Mouse (Mus musculus): ENCODE measurements around the gene Gm13697.
"Not testable (repeated sequence)": the region's sequence is repeated elsewhere in the genome, so short reads cannot be mapped to it uniquely, and the experiment has no call there.

Gm13697 gene

DNA sequence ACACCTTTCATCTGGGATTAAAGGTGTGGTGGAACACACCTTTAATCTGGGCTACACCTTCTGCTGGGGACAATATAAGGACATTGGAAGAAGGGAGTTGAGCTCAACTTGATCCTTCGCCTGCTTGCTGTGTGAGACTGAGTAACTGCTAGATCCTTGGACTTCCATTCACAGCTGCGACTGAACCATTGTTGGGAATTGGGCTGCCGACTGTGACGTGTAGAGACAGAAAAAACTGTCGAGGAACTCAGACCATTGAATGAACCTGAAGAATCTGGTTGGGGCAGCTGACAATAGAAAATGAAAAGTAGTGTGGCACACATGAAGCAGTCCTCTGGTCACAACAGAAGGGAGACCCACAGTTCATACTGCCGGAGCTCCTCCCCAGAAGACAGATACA is at the start of gene Gm13697:
Gene Gm13697, plus strand, starts transcription at position 301 of the 400 bp plus-strand sequence.
- DNase-seq (ENCODE audit: low read depth): not testable (repeated sequence)

DNA sequence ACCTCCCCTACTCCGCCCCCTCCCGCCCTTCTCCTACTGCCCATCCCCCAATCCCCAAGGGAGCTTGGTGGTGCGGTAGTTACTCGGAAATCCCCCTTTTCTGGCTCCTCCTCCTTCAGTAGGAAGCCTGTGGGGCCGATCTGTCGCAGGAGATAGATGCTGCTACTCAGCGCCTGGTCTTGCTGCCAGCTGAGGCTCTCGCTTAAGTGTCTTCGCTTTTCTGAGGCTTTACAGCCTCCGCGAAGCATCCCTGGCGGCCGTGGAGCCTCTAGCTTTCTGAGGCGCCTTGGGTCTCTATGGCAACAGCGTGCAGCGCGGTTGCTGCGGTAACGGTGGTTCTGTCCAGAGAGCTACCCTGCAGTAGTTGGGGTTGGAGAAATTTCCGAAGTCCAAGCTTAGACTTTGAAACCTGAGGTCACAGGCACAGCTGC is 43.6 kb upstream of the Gm13697 start, which contains the start of gene Zswim2:
Gene Zswim2, minus strand, starts transcription at position 298 of the 431 bp plus-strand sequence.
- DNase-seq (ENCODE audit: low read depth): peak; percentile 35

DNA sequence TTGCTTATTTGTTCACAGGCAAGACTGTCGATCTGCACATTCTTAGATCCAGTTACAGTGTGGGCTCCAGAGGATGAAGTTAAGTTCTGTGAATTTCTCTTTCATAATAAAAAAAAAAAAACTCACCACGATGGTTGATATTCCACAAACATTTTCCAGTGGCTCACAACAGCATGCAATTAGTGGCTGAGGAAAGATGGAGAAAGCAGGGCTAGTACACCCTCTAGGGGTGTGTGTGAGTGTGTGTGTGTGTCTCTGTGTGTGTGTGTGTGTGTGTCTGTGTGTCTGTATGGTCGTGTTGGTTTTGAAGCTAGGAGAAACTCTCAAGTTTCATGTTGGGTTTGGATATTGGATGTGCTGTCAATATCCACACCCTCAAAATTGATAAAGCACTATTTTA is 43.2 kb upstream of the Gm13697 start:
- no peak for DNase-seq (ENCODE audit: low read depth)

DNA sequence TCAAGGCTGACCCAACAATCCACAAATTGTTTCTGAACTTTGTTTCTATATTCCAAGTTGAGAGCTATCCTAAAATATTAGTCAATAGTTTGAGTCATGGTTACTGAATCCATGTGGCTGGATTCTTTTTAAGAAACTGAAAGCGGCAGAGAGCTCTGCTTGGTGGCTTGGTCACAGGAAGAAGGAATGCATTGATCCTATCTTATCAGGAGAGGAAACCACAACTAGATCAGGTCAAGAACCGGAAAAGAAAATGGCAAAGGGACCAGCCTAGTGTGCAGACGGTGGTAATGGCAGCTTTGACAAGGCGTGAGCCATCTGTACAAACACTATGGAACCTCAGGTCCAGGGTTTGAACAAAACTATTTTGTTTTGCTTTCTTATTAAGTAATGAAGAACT is 42.8 kb upstream of the Gm13697 start:
- DNase-seq (ENCODE audit: low read depth): no peak

DNA sequence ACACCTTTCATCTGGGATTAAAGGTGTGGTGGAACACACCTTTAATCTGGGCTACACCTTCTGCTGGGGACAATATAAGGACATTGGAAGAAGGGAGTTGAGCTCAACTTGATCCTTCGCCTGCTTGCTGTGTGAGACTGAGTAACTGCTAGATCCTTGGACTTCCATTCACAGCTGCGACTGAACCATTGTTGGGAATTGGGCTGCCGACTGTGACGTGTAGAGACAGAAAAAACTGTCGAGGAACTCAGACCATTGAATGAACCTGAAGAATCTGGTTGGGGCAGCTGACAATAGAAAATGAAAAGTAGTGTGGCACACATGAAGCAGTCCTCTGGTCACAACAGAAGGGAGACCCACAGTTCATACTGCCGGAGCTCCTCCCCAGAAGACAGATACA is 29.1 kb upstream of the Gm13697 start, which contains the start of gene Gm13698:
Gene Gm13698, plus strand, starts transcription at position 301 of the 400 bp plus-strand sequence.
- DNase-seq (ENCODE audit: low read depth): not testable (repeated sequence)

DNA sequence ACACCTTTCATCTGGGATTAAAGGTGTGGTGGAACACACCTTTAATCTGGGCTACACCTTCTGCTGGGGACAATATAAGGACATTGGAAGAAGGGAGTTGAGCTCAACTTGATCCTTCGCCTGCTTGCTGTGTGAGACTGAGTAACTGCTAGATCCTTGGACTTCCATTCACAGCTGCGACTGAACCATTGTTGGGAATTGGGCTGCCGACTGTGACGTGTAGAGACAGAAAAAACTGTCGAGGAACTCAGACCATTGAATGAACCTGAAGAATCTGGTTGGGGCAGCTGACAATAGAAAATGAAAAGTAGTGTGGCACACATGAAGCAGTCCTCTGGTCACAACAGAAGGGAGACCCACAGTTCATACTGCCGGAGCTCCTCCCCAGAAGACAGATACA is 23.3 kb upstream of the Gm13697 start, which contains the start of gene Gm13693:
Gene Gm13693, plus strand, starts transcription at position 301 of the 400 bp plus-strand sequence.
- not testable (repeated sequence) for DNase-seq (ENCODE audit: low read depth)

DNA sequence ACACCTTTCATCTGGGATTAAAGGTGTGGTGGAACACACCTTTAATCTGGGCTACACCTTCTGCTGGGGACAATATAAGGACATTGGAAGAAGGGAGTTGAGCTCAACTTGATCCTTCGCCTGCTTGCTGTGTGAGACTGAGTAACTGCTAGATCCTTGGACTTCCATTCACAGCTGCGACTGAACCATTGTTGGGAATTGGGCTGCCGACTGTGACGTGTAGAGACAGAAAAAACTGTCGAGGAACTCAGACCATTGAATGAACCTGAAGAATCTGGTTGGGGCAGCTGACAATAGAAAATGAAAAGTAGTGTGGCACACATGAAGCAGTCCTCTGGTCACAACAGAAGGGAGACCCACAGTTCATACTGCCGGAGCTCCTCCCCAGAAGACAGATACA is 17.5 kb upstream of the Gm13697 start, which contains the start of gene Gm13695:
Gene Gm13695, plus strand, starts transcription at position 301 of the 400 bp plus-strand sequence.
- DNase-seq (ENCODE audit: low read depth): not testable (repeated sequence)

DNA sequence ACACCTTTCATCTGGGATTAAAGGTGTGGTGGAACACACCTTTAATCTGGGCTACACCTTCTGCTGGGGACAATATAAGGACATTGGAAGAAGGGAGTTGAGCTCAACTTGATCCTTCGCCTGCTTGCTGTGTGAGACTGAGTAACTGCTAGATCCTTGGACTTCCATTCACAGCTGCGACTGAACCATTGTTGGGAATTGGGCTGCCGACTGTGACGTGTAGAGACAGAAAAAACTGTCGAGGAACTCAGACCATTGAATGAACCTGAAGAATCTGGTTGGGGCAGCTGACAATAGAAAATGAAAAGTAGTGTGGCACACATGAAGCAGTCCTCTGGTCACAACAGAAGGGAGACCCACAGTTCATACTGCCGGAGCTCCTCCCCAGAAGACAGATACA is 11.7 kb upstream of the Gm13697 start, which contains the start of gene Gm13696:
Gene Gm13696, plus strand, starts transcription at position 301 of the 400 bp plus-strand sequence.
- not testable (repeated sequence) for DNase-seq (ENCODE audit: low read depth)

DNA sequence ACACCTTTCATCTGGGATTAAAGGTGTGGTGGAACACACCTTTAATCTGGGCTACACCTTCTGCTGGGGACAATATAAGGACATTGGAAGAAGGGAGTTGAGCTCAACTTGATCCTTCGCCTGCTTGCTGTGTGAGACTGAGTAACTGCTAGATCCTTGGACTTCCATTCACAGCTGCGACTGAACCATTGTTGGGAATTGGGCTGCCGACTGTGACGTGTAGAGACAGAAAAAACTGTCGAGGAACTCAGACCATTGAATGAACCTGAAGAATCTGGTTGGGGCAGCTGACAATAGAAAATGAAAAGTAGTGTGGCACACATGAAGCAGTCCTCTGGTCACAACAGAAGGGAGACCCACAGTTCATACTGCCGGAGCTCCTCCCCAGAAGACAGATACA is 5.9 kb upstream of the Gm13697 start, which contains the start of gene Gm13694:
Gene Gm13694, plus strand, starts transcription at position 301 of the 400 bp plus-strand sequence.
- DNase-seq (ENCODE audit: low read depth): not testable (repeated sequence)

DNA sequence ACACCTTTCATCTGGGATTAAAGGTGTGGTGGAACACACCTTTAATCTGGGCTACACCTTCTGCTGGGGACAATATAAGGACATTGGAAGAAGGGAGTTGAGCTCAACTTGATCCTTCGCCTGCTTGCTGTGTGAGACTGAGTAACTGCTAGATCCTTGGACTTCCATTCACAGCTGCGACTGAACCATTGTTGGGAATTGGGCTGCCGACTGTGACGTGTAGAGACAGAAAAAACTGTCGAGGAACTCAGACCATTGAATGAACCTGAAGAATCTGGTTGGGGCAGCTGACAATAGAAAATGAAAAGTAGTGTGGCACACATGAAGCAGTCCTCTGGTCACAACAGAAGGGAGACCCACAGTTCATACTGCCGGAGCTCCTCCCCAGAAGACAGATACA is 5.7 kb downstream of the Gm13697 start, which contains the start of gene Gm13691:
Gene Gm13691, plus strand, starts transcription at position 301 of the 400 bp plus-strand sequence.
- not testable (repeated sequence) for DNase-seq (ENCODE audit: low read depth)

DNA sequence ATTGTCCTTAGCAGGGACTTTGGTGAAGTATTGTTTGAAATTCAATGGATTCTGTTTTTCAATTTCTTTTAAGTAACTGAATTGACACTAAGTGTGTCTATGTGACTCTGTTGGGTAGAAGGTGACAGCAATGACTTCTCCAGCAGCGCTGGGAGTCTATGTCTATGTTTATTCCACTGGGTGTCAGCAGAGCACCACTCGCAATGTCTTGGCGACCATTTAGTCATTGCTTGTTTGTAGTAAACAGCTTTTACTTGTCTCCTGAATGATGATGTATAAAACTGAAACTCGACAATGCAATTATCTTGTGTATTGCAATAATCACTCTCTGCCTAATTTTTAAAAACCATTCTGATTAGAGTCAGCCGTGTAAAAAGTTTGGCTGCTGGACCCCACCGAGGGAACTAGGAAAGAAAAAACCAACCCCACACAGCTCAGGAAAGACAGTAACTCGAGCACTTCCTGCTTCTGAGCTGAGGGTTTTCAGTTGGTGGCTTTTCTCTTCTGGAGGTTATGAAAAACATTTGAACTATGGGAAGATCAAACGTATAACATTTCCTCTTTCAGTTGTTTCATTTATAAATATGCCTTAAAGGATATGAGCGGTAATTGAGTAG is 9.2 kb downstream of the Gm13697 start:
- peak; percentile 90 for DNase-seq (ENCODE audit: low read depth)

DNA sequence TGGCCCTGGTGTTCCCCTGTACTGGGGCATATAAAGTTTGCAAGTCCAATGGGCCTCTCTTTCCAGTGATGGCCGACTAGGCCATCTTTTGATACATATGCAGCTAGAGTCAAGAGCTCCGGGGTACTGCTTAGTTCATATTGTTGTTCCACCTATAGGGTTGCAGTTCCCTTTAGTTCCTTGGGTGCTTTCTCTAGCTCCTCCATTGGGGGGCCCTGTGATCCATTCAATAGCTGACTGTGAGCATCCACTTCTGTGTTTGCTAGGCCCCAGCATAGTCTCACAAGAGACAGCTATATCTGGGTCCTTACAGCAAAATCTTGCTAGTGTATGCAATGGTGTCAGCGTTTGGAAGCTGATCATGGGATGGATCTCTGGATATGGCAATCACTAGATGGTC is 10.0 kb downstream of the Gm13697 start:
- DNase-seq (ENCODE audit: low read depth): not testable (repeated sequence)

DNA sequence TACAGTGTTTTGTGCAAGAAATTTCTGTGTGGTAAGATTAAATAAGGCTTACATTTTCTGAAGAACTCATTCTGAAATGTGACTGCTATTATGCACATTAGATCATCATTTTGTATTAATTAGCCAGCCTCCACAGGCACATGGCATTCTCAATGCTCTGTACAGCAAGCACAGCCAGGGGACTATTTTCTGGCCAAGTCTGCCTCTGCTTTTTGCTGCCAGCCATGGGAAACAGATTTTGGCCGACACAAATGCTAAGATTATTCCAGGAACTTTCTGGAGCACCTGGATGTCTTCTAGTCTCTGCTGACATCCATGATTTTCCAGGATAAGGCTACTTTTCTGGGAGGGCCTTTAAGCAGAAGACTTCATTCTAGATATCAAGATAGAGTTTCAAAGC is 24.4 kb downstream of the Gm13697 start:
- DNase-seq (ENCODE audit: low read depth): no peak

DNA sequence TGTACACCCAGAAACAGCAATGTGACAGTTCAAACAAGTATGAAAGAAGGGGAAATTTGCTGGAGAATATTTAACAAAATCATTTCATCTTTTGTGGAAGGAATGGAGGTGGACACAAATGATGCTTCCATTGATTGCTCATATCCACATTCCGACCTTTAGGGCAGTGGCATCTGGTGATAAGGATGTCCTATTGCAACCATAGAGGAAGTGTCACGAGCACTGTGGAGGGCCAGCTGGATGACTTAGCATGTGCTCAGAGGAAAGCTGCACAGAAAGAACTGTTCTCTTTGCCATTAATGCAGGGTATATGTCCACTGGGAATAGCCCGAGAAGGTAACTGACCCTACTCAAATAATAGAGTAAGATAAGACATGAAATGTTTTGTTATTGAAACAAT is 25.3 kb downstream of the Gm13697 start:
- no peak for DNase-seq (ENCODE audit: low read depth)

DNA sequence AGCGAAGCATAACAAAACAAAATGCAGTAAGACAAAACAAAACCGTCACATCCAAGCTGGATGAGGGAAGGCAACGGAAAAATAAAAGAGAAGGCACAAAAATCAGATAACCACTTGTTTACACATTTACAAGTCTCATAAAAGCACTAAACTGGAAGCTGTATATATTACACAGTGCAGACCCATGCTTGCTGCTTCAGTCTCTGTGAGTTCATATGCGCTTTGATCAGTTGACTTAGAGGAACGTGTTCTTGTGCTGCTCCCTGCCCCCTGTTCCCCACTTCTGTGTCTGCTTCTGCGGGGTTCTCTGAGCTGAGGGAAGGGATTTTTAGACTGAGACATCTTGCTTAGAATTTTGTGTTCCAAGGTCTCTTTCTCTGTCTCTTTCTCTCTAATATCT is 30.0 kb downstream of the Gm13697 start:
- no peak for DNase-seq (ENCODE audit: low read depth)

DNA sequence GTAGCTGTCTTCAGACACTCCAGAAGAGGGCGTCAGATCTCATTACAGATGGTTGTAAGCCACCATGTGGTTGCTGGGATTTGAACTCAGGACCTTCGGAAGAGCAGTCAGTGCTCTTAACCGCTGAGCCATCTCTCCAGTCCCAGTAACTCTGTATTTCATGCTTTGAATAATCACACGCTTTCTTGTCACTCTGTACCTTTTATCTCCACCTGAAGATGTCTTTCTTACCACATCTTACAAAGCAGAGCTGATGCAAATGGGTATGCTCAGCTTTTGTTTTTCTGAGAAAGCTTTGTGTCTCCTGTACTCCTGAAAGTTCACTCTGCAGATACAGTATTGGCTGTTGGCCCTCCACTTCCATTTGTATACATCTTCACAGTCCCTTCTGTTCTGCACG is 31.7 kb downstream of the Gm13697 start:
- peak; percentile 86 for DNase-seq (ENCODE audit: low read depth)

DNA sequence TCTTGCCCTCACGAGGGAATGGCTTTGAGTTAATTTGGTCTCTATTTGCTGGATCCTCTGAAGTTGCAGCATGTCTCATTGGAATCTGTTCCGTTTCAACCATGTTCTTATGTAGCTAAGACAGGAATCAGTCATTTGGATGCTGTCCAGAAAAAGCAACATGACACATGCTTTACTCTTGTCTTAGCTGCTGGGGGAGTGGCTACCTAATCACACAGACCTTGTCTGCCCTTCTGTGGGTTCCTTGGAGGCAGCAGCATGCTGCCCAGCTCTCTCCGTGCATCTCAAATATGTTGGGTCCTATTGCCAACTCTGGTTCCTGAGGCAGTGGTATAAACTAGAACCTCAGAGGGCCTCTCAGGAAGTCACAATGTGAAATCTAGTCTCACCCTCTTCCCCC is 33.8 kb downstream of the Gm13697 start:
- DNase-seq (ENCODE audit: low read depth): peak; percentile 23

DNA sequence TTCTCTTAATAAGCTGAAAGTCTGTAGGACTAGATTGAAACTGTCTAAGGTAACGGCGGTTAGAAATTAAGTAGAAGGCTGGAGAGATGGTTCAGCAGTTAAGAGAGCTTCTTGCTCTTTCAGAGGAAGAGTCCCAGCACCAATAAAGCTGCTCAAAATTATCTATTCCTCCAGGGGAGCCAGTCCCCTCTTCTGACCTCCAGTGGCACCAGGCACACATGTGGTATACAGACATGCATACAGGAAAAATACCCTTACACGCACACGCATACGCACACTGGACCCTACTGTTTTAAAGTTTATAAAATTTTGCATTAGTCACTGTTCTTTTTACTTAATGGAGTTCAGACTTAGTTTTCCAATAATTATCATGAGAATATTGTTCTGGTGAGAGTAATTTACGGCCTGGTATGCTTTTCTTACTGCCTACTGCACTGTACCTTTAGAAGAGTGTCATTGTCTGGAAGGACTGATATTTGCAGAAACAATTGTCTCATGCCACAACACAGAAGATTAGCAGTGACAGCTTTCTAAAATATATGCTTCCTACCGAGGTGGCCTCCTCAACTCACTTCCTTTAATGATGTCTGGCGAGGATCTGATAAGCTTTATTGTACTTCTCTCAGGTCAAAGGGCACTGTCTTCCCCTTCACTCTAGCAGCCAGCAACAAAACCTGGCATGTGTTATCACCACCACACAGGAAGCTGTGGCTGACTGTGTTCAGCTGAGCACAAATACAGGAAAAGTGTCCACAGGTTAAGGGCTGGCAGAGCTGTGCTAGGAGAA is 35.2 kb downstream of the Gm13697 start:
- peak; percentile 65 for DNase-seq (ENCODE audit: low read depth)

DNA sequence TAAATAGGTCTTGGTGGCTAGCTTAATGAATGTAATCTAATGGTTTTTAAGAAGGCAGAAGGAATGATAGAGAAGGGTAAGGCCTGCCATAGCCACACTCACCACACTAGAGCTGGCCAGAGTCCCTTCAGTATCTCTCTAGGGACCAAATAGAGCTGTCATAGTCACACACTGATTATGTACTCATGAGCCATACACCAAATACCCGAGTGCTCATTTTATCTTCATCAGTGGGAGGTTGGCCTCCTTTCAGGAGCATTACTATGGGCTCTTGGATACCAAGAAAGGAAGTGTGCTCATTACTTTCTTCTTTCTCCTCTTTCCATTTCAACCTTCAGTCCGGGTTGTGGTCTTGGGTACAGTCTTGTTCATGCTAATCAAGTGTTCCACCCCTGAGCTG is 37.4 kb downstream of the Gm13697 start:
- no peak for DNase-seq (ENCODE audit: low read depth)

DNA sequence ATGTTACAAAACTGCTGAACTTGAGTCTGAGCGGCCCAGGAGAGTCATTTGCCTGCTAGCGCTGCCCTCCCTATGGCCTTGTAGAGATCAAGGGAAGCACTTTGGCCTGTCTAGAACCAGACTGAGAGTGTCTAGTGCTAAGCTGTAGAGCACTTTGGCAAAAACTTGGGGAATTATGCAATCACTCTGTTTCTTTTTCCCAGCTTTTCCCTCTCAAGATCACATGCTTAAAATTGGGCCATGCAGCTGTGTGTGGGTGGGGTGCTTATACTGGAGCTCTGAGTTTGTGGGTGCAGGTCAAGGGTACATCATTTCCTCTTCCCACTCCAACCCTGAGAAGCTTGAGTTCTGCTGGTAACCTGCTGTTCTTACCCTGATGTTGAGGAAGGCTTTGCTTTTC is 38.4 kb downstream of the Gm13697 start:
- DNase-seq (ENCODE audit: low read depth): no peak

DNA sequence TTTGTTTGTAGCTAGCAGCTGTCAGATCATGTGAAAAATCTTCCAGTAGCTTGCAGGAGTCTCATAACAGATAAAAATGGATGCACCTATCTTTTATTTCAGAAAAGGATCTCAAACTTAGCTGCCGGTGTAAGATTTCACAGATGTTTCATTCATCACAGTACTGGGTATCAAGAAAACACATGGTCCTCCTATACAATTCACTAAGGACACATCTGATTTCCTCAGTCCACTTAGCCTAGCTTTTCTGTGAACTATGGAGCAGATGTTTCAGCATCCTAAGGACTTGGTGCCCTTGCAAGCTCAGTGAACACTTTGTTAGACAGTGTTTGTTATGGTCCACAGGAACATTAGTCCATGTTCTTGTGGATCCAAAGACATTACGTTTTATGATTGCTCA is 38.8 kb downstream of the Gm13697 start:
- no peak for DNase-seq (ENCODE audit: low read depth)

DNA sequence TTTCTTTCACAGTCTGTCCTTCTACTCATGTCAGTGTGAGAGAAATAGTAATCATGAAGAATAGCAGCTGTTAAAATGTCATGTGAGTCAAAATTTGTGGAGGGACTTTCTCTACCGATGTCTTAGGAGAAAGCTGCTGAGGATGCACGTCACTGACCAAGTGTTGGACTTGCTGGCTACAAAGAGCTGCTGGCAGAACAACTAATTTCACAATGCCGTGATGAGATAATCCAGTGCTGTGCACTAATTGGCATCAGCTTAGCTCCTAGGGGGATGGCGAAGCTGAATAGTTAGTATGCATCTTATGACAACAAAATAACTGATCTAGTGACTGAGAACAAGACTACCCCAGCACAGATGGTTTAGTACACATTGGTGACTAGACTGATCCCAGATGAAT is 40.7 kb downstream of the Gm13697 start:
- DNase-seq (ENCODE audit: low read depth): no peak

DNA sequence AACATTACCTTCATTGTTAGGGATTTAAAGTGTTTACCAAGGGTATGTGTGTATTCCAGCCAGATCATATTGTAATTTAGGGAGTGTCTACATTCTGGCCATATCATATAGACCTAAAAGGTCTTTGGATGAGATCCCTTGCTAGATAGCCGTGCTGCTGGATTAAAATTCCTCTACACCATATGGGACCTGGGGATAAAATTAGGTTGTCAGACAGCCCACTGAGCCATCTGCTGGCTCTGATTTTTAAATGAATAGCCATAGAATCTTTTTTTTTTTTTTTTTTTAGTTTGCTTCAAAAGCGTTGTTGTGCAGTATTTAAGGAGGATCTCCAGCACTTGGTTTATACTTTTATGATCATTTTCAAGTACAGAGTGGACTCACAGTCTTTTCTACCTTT is 48.0 kb downstream of the Gm13697 start:
- DNase-seq (ENCODE audit: low read depth): no peak

All from naive thymus-derived CD4-positive, alpha-beta T cell, adult 2 months (primary cell).